Mouse (Mus musculus) brain, embryonic 14.5 days (tissue): Measurements from ENCODE around the gene Plxna1.

Source experiments
- CTCF ChIP-seq: fragments of 200-500 bp; IDR thresholded peaks from 2 replicates; pipeline ENCODE4 v1.5.1; 2012; ENCODE audit warnings: inconsistent platforms, mild to moderate bottlenecking, moderate library complexity, borderline replicate concordance; ENCODE audit not compliant: insufficient read depth, insufficient read length; ENCODE audit errors: extremely low read depth
- POLR2A ChIP-seq: fragments of 200-500 bp; IDR thresholded peaks from 2 replicates; pipeline ENCODE4 v1.6.1; 2012; ENCODE audit warnings: mild to moderate bottlenecking, inconsistent platforms, borderline replicate concordance; ENCODE audit not compliant: poor library complexity, insufficient read depth, insufficient read length, severe bottlenecking; ENCODE audit errors: extremely low read depth

GRCm38 (mm10) chr6:89341981-89342380 is 20.4 kb downstream of the Plxna1 start:
- TF ChIP-seq POLR2A: no peak
- TF ChIP-seq CTCF: no peak
